Mouse (Mus musculus): ENCODE data around the gene Hspa4. TPM values are rescaled to one million over a fixed set of nuclear protein-coding genes. Genes with fewer than 3 reads are reported as not detected.
A peak's percentile ranks its signal among the peaks of the same experiment; 100 is the strongest.

The Hspa4 gene
- total and polyA plus RNA-seq, 3 experiments = 55.9 to 391 (median 279) TPM

DNA sequence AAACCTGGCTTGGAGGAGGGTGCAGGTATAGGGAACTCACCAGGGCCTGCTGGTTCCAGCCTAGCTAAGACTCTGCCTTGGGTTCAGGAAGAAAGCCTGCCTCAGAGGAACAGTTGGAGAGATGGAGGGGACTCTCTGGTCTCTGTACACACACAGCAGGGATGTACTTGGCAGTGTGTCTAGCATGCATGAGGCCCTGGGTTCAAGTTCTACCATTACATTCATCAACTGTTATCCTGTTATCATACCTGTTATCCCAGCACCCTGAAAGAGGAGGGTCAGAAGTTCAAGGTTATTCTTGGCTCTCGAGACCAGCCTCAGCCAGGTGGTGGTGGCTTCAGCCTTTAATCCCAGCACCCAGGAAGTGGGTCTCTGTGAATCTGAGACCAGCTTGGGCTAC, 36.7 kb upstream of the Hspa4 start:
- no peak for TF ChIP-seq CTCF (IDR thresholded peaks at IDR 0.05; ENCODE audit: low read depth, low read length)
- no peak for TF ChIP-seq TAL1 (conservative IDR thresholded peaks at IDR 0.05; ENCODE audit: low read depth, low read length)
- TF ChIP-seq POLR2AphosphoS5 (IDR thresholded peaks at IDR 0.05; ENCODE audit: insufficient replicate concordance, low read depth, low read length) = no peak
- no peak for TF ChIP-seq GATA1 (IDR thresholded peaks at IDR 0.05; ENCODE audit: borderline replicate concordance, low read length)
- TF ChIP-seq GATA2 (IDR thresholded peaks at IDR 0.05; ENCODE audit: borderline replicate concordance, low read depth, low read length) = no peak
- DNase-seq (ENCODE audit: low spot score) (no peak), ATAC-seq (ENCODE audit: extremely low read depth, insufficient number of reproducible peaks, low FRiP score, poor library complexity, severe bottlenecking) (no peak)
- Histone ChIP-seq H3K4me3 (ENCODE audit: low read depth, low read length) (no peak overlapping the region), H3K36me3 (replicated peaks) (peaks cover 20% of the 10 kb centered on the region), H3K9me3 (replicated peaks) (no peaks in the 10 kb centered on the region), H3K27me3 (ENCODE audit: insufficient read depth, low read length) (no peaks in the 10 kb centered on the region), H3K4me1 (ENCODE audit: insufficient read depth, low read depth, low read length) (peaks cover 38% of the 10 kb centered on the region)

DNA sequence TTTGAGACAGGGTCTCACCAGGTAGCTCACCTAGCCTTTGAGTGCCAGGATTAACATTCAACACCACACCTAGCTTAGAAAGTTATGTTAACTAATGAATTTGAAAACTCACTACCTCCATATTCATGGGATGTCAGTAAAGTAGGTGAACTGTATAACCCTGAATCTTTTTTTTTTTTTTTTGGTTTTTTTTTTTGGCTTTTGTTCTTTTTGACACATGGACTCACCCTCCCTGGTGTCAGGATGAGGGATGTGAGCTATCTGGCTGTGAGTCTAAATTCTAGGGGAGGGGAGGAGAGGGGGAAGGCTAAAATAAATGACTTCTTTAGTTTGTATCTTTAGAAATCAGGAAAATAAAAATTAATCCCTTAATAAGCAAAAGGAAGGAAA, 35.9 kb upstream of the Hspa4 start:
- Histone ChIP-seq H3K36me3 (replicated peaks) (peaks cover 27% of the 10 kb centered on the region), H3K9me3 (replicated peaks) (no peaks in the 10 kb centered on the region), H3K4me1 (ENCODE audit: insufficient read depth, low read depth, low read length) (peaks cover 39% of the 10 kb centered on the region), H3K27me3 (ENCODE audit: insufficient read depth, low read length) (no peaks in the 10 kb centered on the region), H3K4me3 (ENCODE audit: low read depth, low read length) (no peak overlapping the region)
- no peak for ATAC-seq (ENCODE audit: extremely low read depth, insufficient number of reproducible peaks, low FRiP score, poor library complexity, severe bottlenecking)
- no peak for TF ChIP-seq TAL1 (conservative IDR thresholded peaks at IDR 0.05; ENCODE audit: low read depth, low read length)
- no peak for TF ChIP-seq GATA2 (IDR thresholded peaks at IDR 0.05; ENCODE audit: borderline replicate concordance, low read depth, low read length)
- no peak for TF ChIP-seq POLR2AphosphoS5 (IDR thresholded peaks at IDR 0.05; ENCODE audit: insufficient replicate concordance, low read depth, low read length)
- TF ChIP-seq CTCF (IDR thresholded peaks at IDR 0.05; ENCODE audit: low read depth, low read length) = no peak
- DNase-seq (ENCODE audit: low spot score) = no peak

DNA sequence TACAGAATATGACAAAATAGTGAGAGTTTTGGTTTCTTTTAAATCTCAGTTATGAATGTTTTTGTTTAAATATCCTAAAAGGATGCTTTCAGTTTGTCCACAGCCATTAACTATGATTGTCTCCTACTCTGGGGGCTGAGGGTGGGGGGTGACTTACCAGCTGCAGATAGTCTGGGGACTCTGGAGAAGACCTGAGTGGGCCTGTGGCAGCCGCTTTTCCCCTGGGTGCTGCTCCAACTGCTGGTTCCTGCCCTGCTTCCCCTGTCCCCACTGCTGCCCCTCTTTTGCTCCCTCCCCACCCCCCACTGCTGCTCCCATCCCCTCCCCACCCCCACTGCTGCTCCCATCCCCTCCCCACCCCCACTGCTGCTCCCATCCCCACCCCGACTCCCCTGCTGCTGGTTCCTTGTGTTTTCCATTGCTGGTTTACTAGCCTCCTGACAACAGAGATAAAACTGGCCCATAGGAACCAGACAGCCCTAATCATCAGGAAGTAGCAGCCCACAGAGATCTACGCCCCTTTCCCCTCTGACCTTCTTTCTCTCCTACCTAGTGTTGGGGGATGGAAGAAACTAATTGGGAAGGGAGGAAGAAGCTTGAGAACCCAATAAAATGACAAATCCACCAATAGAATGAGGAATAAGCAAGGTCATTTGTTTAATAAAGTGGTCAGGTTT, 35.4 kb upstream of the Hspa4 start:
- TF ChIP-seq GATA1 (IDR thresholded peaks at IDR 0.05; ENCODE audit: borderline replicate concordance, low read length) (no peak), TAL1 (conservative IDR thresholded peaks at IDR 0.05; ENCODE audit: low read depth, low read length) (peak; percentile 33; the same call in 1 of the 2 replicates)
- ATAC-seq (ENCODE audit: extremely low read depth, insufficient number of reproducible peaks, low FRiP score, poor library complexity, severe bottlenecking) = peak; percentile 73
- Histone ChIP-seq H3K36me3 (replicated peaks) (peaks cover 32% of the 10 kb centered on the region), H3K9me3 (replicated peaks) (no peaks in the 10 kb centered on the region), H3K4me1 (ENCODE audit: insufficient read depth, low read depth, low read length) (peaks cover 41% of the 10 kb centered on the region), H3K4me3 (ENCODE audit: low read depth, low read length) (peak overlapping the region; percentile 51; the same call in 1 of the 2 replicates), H3K27me3 (ENCODE audit: insufficient read depth, low read length) (no peaks in the 10 kb centered on the region)
- peak; percentile 53 for DNase-seq (ENCODE audit: low spot score)

DNA sequence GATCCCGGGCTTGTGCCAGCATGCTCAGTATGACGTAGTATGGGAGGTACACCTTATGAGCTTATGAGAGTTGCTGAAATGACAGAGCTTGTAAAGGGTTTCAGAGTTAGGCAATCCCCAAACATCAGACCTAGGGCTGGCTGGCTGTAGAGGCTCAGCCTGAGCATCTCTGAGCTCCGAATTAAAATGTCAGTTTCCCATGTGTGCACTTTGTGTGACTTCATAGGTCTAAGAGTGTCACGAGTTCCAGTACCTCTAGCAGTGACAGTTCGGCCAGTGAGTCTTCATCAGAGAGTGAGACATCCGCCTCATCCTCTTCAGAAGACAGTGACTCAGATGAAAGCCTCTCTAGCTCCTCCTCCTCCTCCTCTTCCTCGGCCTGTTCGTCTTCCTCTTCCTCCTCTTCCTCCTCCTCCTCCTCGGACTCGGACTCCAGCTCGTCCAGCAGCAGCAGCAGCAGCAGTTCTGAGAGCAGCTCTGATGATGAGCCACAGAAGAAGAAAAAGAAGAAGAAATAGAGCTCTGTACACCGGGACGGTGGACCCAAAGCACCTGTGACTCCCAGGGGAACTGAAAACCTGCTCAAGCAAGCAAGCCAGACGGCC, 31.9 kb upstream of the Hspa4 start:
- H3K4me1 ChIP-seq (ENCODE audit: insufficient read depth, low read depth, low read length) = peaks cover 56% of the 10 kb centered on the region
- DNase-seq (ENCODE audit: low spot score) (no peak), ATAC-seq (ENCODE audit: extremely low read depth, insufficient number of reproducible peaks, low FRiP score, poor library complexity, severe bottlenecking) (no peak)
- no peak overlapping the region for H3K4me3 ChIP-seq (ENCODE audit: low read depth, low read length)
- no peaks in the 10 kb centered on the region for H3K9me3 ChIP-seq (replicated peaks)
- TF ChIP-seq GATA1 (IDR thresholded peaks at IDR 0.05; ENCODE audit: borderline replicate concordance, low read length) (no peak), GATA2 (IDR thresholded peaks at IDR 0.05; ENCODE audit: borderline replicate concordance, low read depth, low read length) (no peak), CTCF (IDR thresholded peaks at IDR 0.05; ENCODE audit: low read depth, low read length) (no peak), POLR2AphosphoS5 (IDR thresholded peaks at IDR 0.05; ENCODE audit: insufficient replicate concordance, low read depth, low read length) (no peak), TAL1 (conservative IDR thresholded peaks at IDR 0.05; ENCODE audit: low read depth, low read length) (no peak)
- H3K27me3 ChIP-seq (ENCODE audit: insufficient read depth, low read length) = no peaks in the 10 kb centered on the region
- peaks cover 62% of the 10 kb centered on the region for H3K36me3 ChIP-seq (replicated peaks)

DNA sequence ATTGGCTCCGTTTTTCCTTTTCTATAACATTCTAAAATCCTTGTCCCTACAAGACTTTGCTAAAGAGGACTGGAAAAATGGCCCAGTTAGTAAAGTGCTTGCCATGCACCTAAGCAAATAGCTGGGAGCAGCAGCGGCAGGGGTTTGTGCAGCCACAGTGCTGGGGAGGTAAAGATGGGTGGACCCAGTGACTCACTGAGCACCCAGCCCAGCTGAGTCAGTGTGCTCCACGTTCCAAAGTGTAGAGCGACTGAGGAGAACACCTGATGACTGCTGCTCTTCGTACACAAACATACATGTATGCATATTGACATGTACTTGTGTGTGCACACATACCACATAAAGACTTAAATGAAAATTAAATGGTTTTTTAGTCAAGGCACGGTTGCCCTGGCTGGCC, 30.9 kb upstream of the Hspa4 start:
- no peak for TF ChIP-seq GATA1 (IDR thresholded peaks at IDR 0.05; ENCODE audit: borderline replicate concordance, low read length)
- TF ChIP-seq CTCF (IDR thresholded peaks at IDR 0.05; ENCODE audit: low read depth, low read length) = no peak
- no peak for TF ChIP-seq TAL1 (conservative IDR thresholded peaks at IDR 0.05; ENCODE audit: low read depth, low read length)
- no peak for TF ChIP-seq GATA2 (IDR thresholded peaks at IDR 0.05; ENCODE audit: borderline replicate concordance, low read depth, low read length)
- TF ChIP-seq POLR2AphosphoS5 (IDR thresholded peaks at IDR 0.05; ENCODE audit: insufficient replicate concordance, low read depth, low read length) = no peak
- H3K4me3 ChIP-seq (ENCODE audit: low read depth, low read length) = no peak overlapping the region
- DNase-seq (ENCODE audit: low spot score) (no peak), ATAC-seq (ENCODE audit: extremely low read depth, insufficient number of reproducible peaks, low FRiP score, poor library complexity, severe bottlenecking) (no peak)
- peaks cover 50% of the 10 kb centered on the region for H3K4me1 ChIP-seq (ENCODE audit: insufficient read depth, low read depth, low read length)
- no peaks in the 10 kb centered on the region for H3K9me3 ChIP-seq (replicated peaks)
- H3K36me3 ChIP-seq (replicated peaks) = peaks cover 70% of the 10 kb centered on the region
- no peaks in the 10 kb centered on the region for H3K27me3 ChIP-seq (ENCODE audit: insufficient read depth, low read length)

DNA sequence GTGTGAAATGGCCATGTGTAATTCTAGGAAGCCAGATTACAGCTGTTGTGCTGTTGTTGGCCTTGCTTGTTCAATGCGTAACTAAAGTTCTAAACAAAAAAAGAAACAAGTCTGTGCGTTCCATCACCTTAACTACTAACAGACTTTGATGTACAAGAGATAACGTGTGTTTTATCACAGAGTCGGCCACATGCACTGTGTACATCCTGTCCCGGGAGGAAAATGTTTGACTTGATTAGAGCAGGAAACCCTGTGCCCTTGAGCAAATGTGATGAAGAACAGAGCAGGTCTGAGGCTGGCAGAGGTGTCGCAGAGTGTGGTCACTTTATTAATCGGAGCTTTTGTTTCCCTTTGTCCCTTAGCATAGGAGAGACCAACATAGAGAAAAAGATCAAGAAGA, 30.1 kb upstream of the Hspa4 start:
- Histone ChIP-seq H3K27me3 (ENCODE audit: insufficient read depth, low read length) (no peaks in the 10 kb centered on the region), H3K9me3 (replicated peaks) (no peaks in the 10 kb centered on the region), H3K4me3 (ENCODE audit: low read depth, low read length) (no peak overlapping the region), H3K4me1 (ENCODE audit: insufficient read depth, low read depth, low read length) (peaks cover 50% of the 10 kb centered on the region), H3K36me3 (replicated peaks) (peaks cover 78% of the 10 kb centered on the region)
- DNase-seq (ENCODE audit: low spot score) = no peak
- no peak for TF ChIP-seq TAL1 (conservative IDR thresholded peaks at IDR 0.05; ENCODE audit: low read depth, low read length)
- no peak for TF ChIP-seq POLR2AphosphoS5 (IDR thresholded peaks at IDR 0.05; ENCODE audit: insufficient replicate concordance, low read depth, low read length)
- TF ChIP-seq GATA1 (IDR thresholded peaks at IDR 0.05; ENCODE audit: borderline replicate concordance, low read length) = no peak
- no peak for TF ChIP-seq GATA2 (IDR thresholded peaks at IDR 0.05; ENCODE audit: borderline replicate concordance, low read depth, low read length)
- TF ChIP-seq CTCF (IDR thresholded peaks at IDR 0.05; ENCODE audit: low read depth, low read length) = no peak
- no peak for ATAC-seq (ENCODE audit: extremely low read depth, insufficient number of reproducible peaks, low FRiP score, poor library complexity, severe bottlenecking)

Data from G1E (cell line).